16 mouse cellular contexts compared by ENCODE assay signal in genomic region chr4:107952845-107953244, GRCm38 (mm10). TPM values are rescaled to one million over a fixed set of nuclear protein-coding genes. Genes with fewer than 3 reads are reported as not detected.
DNase-seq lines count a peak whose midpoint lies in the region; ATAC-seq and TF ChIP-seq lines count a peak whose summit lies in the region.
"Had no signal": no experiment of that assay in that cellular context is flagged by ENCODE, and none has a peak within 500 bp of the region (broad histone marks: within the 10 kb centered on the region; RNA-seq: fewer than 3 reads in every experiment).

No protein-coding gene starts in this region.

- no peak for TF ChIP-seq POLR2A in liver, adult 2 months (IDR thresholded peaks at IDR 0.05; ENCODE audit: extremely low read depth, insufficient read depth, low read length)
- TF ChIP-seq POLR2A in MEL (IDR thresholded peaks at IDR 0.05; ENCODE audit: control insufficient read depth in 1 of 2, insufficient read depth in 1 of 2, low read depth in 1 of 2, low read length in 2 of 2, poor library complexity in 1 of 2): no peak

- no peaks in the 10 kb centered on the region for H3K79me2 ChIP-seq in liver, adult 2 months (ENCODE audit: control insufficient read depth, insufficient read depth, low read length)
- H3K79me2 ChIP-seq in MEL (ENCODE audit: control insufficient read depth, insufficient read depth, low read length, poor library complexity): no peaks in the 10 kb centered on the region

- TF ChIP-seq RAD21 in MEL (IDR thresholded peaks at IDR 0.05; ENCODE audit: low read depth, low read length): peak; percentile 62

- H3K4me3 ChIP-seq in heart, postnatal 0 days (ENCODE audit: low read depth, low read length): no peak overlapping the region
- no peak overlapping the region for H3K4me3 ChIP-seq in liver, adult 2 months (ENCODE audit: insufficient read depth, low read depth, low read length)
- no peak overlapping the region for H3K4me3 ChIP-seq in liver, embryonic 12.5 days
- no peak overlapping the region for H3K4me3 ChIP-seq in MEL (ENCODE audit: control insufficient read depth in 1 of 2, insufficient read depth in 1 of 2, low read depth in 2 of 2, low read length in 2 of 2)
- H3K4me3 ChIP-seq: embryonic facial prominence, embryonic 12.5 days had no signal

- no peak overlapping the region for H3K4me2 ChIP-seq in heart, postnatal 0 days (ENCODE audit: low read depth, low read length)
- no peak overlapping the region for H3K4me2 ChIP-seq in liver, embryonic 12.5 days
- H3K4me2 ChIP-seq: embryonic facial prominence, embryonic 12.5 days; liver, embryonic 11.5 days had no signal

- H3K27me3 ChIP-seq in heart, postnatal 0 days (ENCODE audit: control insufficient read depth, insufficient read depth, low read length): no peaks in the 10 kb centered on the region
- no peaks in the 10 kb centered on the region for H3K27me3 ChIP-seq in liver, adult 2 months (ENCODE audit: control insufficient read depth, insufficient read depth, low read length)
- H3K27me3 ChIP-seq in liver, embryonic 12.5 days (replicated peaks): no peaks in the 10 kb centered on the region
- H3K27me3 ChIP-seq in MEL (ENCODE audit: control insufficient read depth in 1 of 2, insufficient read depth in 2 of 2, low read length in 2 of 2): peaks cover 0 to 4% of the 10 kb centered on the region in 2 experiments
- H3K27me3 ChIP-seq: embryonic facial prominence, embryonic 12.5 days had no signal

- no peak for ATAC-seq in heart, postnatal 0 days (ENCODE audit: insufficient read depth, low read depth)
- no peak for ATAC-seq in liver, embryonic 12.5 days

- DNase-seq in heart, postnatal 0 days (ENCODE audit: low spot score): peak; percentile 28
- DNase-seq in heart, adult 11 months: no peak
- DNase-seq in liver, adult 2 months (ENCODE audit: extremely low read depth, low read depth, low spot score): peak; percentile 20
- peak; percentile 66 for DNase-seq in 3T3-L1 (ENCODE audit: low read depth, low spot score)
- no peak for DNase-seq in MEL (ENCODE audit: low read depth, low spot score)
- no peak for DNase-seq in ovary, postnatal 36 days (ENCODE audit: low spot score)
- DNase-seq: cerebellum, adult 9-10 months; heart, postnatal 14 days; right cerebral cortex, adult 18-20 months had no signal

- no peak overlapping the region for H3K9ac ChIP-seq in heart, postnatal 0 days (replicated peaks; ENCODE audit: low read depth, low read length)
- no peak overlapping the region for H3K9ac ChIP-seq in liver, adult 2 months (ENCODE audit: low read depth, low read length)
- no peak overlapping the region for H3K9ac ChIP-seq in liver, embryonic 12.5 days
- no peak overlapping the region for H3K9ac ChIP-seq in MEL (ENCODE audit: control insufficient read depth, low read depth, low read length, poor library complexity, severe bottlenecking)
- H3K9ac ChIP-seq: embryonic facial prominence, embryonic 12.5 days had no signal

- no peak for TF ChIP-seq EP300 in heart, postnatal 0 days (IDR thresholded peaks at IDR 0.05; ENCODE audit: low read depth)
- no peak for TF ChIP-seq EP300 in MEL (IDR thresholded peaks at IDR 0.05; ENCODE audit: low read depth in 1 of 2, low read length in 2 of 2)

- TF ChIP-seq CTCF in heart, postnatal 0 days (IDR thresholded peaks at IDR 0.05; ENCODE audit: low read depth): peak; percentile 46
- TF ChIP-seq CTCF in liver, adult 2 months (IDR thresholded peaks at IDR 0.05; ENCODE audit: low read depth, low read length): no peak
- TF ChIP-seq CTCF in MEL (IDR thresholded peaks at IDR 0.05 in 2 of 3, conservative IDR thresholded peaks at IDR 0.05 in 1 of 3; ENCODE audit: control insufficient read depth in 1 of 3, insufficient read depth in 1 of 3, low read depth in 2 of 3, low read length in 3 of 3, poor library complexity in 1 of 3, severe bottlenecking in 1 of 3): peak in 1 of 3 experiments; percentile 46; a peak in 2 of 6 replicates

- no peaks in the 10 kb centered on the region for H3K36me3 ChIP-seq in heart, postnatal 0 days (replicated peaks; ENCODE audit: control insufficient read depth, insufficient read depth, low read length)
- no peaks in the 10 kb centered on the region for H3K36me3 ChIP-seq in liver, adult 2 months (ENCODE audit: control insufficient read depth, insufficient read depth, low read length)
- no peaks in the 10 kb centered on the region for H3K36me3 ChIP-seq in liver, embryonic 12.5 days
- peaks cover 0 to 3% of the 10 kb centered on the region in 2 experiments; a peak in 2 of 4 replicates for H3K36me3 ChIP-seq in MEL (ENCODE audit: control insufficient read depth in 1 of 2, insufficient read depth in 2 of 2, low read length in 2 of 2)
- H3K36me3 ChIP-seq: embryonic facial prominence, embryonic 12.5 days had no signal

- H3K27ac ChIP-seq in heart, postnatal 0 days (ENCODE audit: low read depth): no peak overlapping the region
- H3K27ac ChIP-seq in liver, adult 2 months (replicated peaks; ENCODE audit: insufficient read depth, low read depth, low read length): no peak overlapping the region
- H3K27ac ChIP-seq in liver, embryonic 12.5 days: no peak overlapping the region
- no peak overlapping the region for H3K27ac ChIP-seq in MEL (ENCODE audit: control insufficient read depth, low read depth, low read length)
- H3K27ac ChIP-seq: embryonic facial prominence, embryonic 12.5 days; macrophage had no signal

- no peaks in the 10 kb centered on the region for H3K9me3 ChIP-seq in heart, postnatal 0 days (replicated peaks; ENCODE audit: control insufficient read depth, low read length)
- no peaks in the 10 kb centered on the region for H3K9me3 ChIP-seq in liver, embryonic 12.5 days (replicated peaks)
- H3K9me3 ChIP-seq in MEL (replicated peaks; ENCODE audit: insufficient read depth, low read length): no peaks in the 10 kb centered on the region
- H3K9me3 ChIP-seq: embryonic facial prominence, embryonic 12.5 days had no signal

- H3K4me1 ChIP-seq in heart, postnatal 0 days (ENCODE audit: control insufficient read depth, insufficient read depth): 0 out of 2 replicates have a peak, but pooled peaks cover under 1% of the 10 kb centered on the region
- H3K4me1 ChIP-seq in liver, adult 2 months (ENCODE audit: control insufficient read depth, insufficient read depth, low read length): no peaks in the 10 kb centered on the region
- no peaks in the 10 kb centered on the region for H3K4me1 ChIP-seq in liver, embryonic 12.5 days
- peaks cover 0 to 7% of the 10 kb centered on the region in 2 experiments; a peak in 2 of 4 replicates for H3K4me1 ChIP-seq in MEL (ENCODE audit: control insufficient read depth in 1 of 2, insufficient read depth in 2 of 2, low read length in 2 of 2)

TF ChIP-seq in MEL, 35 proteins besides CTCF, POLR2A, EP300 and RAD21:
- TF ChIP-seq SMC3 (IDR thresholded peaks at IDR 0.05; ENCODE audit: low read depth, low read length) (peak; percentile 35; the same call in 1 of the 2 replicates), ELF1 (IDR thresholded peaks at IDR 0.05; ENCODE audit: low read depth, low read length) (no peak)

RNA-seq across cellular contexts. Expression of gene Slc1a7, which starts 15.3 kb away (rescaled TPM):
- 0.65 TPM in 1 of 2 replicates, not detected in the other for total RNA-seq in heart, postnatal 0 days (2014; rRNA removed; ENCODE audit: low replicate concordance)
- polyA plus RNA-seq in heart, postnatal 0 days (2015; fragmentation: Nextera tagmentation; extraction: Ambion mirVana): 0.08 and 0.10 TPM in 2 replicates
- total RNA-seq in liver, adult 2 months (2014; rRNA removed): 0.07 and 0.09 TPM in 2 replicates
- polyA plus RNA-seq in liver, adult 2 months (2012; rRNA removed): 0.04 and 0.07 TPM in 2 replicates
- not detected in 2 replicates for polyA plus RNA-seq in liver, embryonic 12.5 days (2016; fragmentation: Nextera tagmentation; extraction: Ambion mirVana)
- total RNA-seq in MEL (2012; rRNA removed): not detected in 2 replicates
- polyA plus RNA-seq in MEL (2012; ENCODE audit: insufficient read depth in 1 of 2, insufficient read length in 2 of 2, low read depth in 1 of 2, low replicate concordance in 2 of 2, missing spikeins in 1 of 2): under 1 TPM in 1 of 2 experiments, not detected in 1; 0.68 TPM
- total RNA-seq: layer of hippocampus, adult 18-20 months; monocyte, adult 5-6 weeks had no signal
- polyA plus RNA-seq: embryonic facial prominence, embryonic 12.5 days; liver, embryonic 11.5 days; macrophage; neural tube, embryonic 14.5 days had no signal

RNA-seq across cellular contexts. Expression of gene Cpt2, which starts 29.4 kb away (rescaled TPM):
- 116 and 160 TPM in 2 replicates for total RNA-seq in heart, postnatal 0 days (2014; rRNA removed; ENCODE audit: low replicate concordance)
- 159 and 166 TPM in 2 replicates for polyA plus RNA-seq in heart, postnatal 0 days (2015; fragmentation: Nextera tagmentation; extraction: Ambion mirVana)
- total RNA-seq in liver, adult 2 months (2014; rRNA removed): 106 and 125 TPM in 2 replicates
- polyA plus RNA-seq in liver, adult 2 months (2012; rRNA removed): 159 and 191 TPM in 2 replicates
- 40.1 and 42.7 TPM in 2 replicates for polyA plus RNA-seq in liver, embryonic 12.5 days (2016; fragmentation: Nextera tagmentation; extraction: Ambion mirVana)
- 14.0 and 16.1 TPM in 2 replicates for total RNA-seq in MEL (2012; rRNA removed)
- polyA plus RNA-seq in MEL (2012; ENCODE audit: insufficient read depth in 1 of 2, insufficient read length in 2 of 2, low read depth in 1 of 2, low replicate concordance in 2 of 2, missing spikeins in 1 of 2): 10 to 100 TPM in 1 of 2 experiments, not detected in 1; 37.6 TPM

Comparison
In these comparisons a context has a peak if more than half of its experiments do, and no peak if none do; other contexts are left out.
1. DNase-seq: peak in heart, postnatal 0 days (single experiment), liver, adult 2 months (single experiment) and 3T3-L1 (single experiment); none in heart, adult 11 months (single experiment), MEL (single experiment) and ovary, postnatal 36 days (single experiment).